Mouse (Mus musculus) myocyte (in vitro differentiated cells): ENCODE data around the gene Wdr46. TPM values are rescaled to one million over a fixed set of nuclear protein-coding genes. Genes with fewer than 3 reads are reported as not detected.

Experiments
- H3K27me3 ChIP-seq: one replicate; pipeline ENCODE4 v1.6.1; 2011; ENCODE audit not compliant: control insufficient read depth, insufficient read depth, insufficient read length
- H3K36me3 ChIP-seq: one replicate; pipeline ENCODE4 v1.6.1; 2011; ENCODE audit not compliant: control insufficient read depth, insufficient read depth
- H3K4me2 ChIP-seq: one replicate; pipeline ENCODE4 v1.6.1; 2011; ENCODE audit warnings: low read depth, control low read depth
- H3K4me3 ChIP-seq: one replicate; pipeline ENCODE4 v1.5.1; 2011; ENCODE audit warnings: mild to moderate bottlenecking, control low read depth, moderate library complexity
- H3K79me2 ChIP-seq: one replicate; pipeline ENCODE4 v1.6.1; 2011; ENCODE audit not compliant: control insufficient read depth, insufficient read depth
- H3ac ChIP-seq: one replicate; pipeline ENCODE4 v1.6.1; 2011; ENCODE audit not compliant: control insufficient read depth, insufficient read length
- CEBPB ChIP-seq: IDR thresholded peaks from 2 replicates; pipeline ENCODE4 v1.6.1; 2011; ENCODE audit warnings: mild to moderate bottlenecking, moderate library complexity; ENCODE audit not compliant: poor library complexity, insufficient read depth, severe bottlenecking
- E2F4 ChIP-seq: IDR thresholded peaks from one replicate; pipeline ENCODE4 v1.6.1; 2011; ENCODE audit warnings: mild to moderate bottlenecking, control low read depth, moderate library complexity; ENCODE audit not compliant: insufficient read depth
- MAX ChIP-seq: IDR thresholded peaks from one replicate; pipeline ENCODE4 v1.6.1; 2011; ENCODE audit warnings: low read depth, mild to moderate bottlenecking, control low read depth
- MYOD1 ChIP-seq, 3 experiments: IDR thresholded peaks; one replicate each; pipeline ENCODE4 v1.6.1; 2011; ENCODE audit warnings: control low read depth in 2 of 3, low read depth in 2 of 3, mild to moderate bottlenecking in 2 of 3, moderate library complexity in 1 of 3; ENCODE audit not compliant: insufficient read length in 2 of 3, control insufficient read depth in 1 of 3
- MYOG ChIP-seq, 3 experiments: IDR thresholded peaks; one replicate each; pipeline ENCODE4 v1.6.1; 2011; ENCODE audit warnings: control low read depth in 2 of 3, low read depth in 2 of 3, mild to moderate bottlenecking in 2 of 3; ENCODE audit not compliant: insufficient read length in 2 of 3, control insufficient read depth in 1 of 3, insufficient read depth in 1 of 3
- POLR2A ChIP-seq: IDR thresholded peaks from one replicate; pipeline ENCODE4 v1.6.1; 2011; ENCODE audit warnings: low read depth, mild to moderate bottlenecking, control low read depth, moderate library complexity; ENCODE audit not compliant: insufficient read length
- POLR2AphosphoS2 ChIP-seq: IDR thresholded peaks from one replicate; pipeline ENCODE4 v1.6.1; 2011; ENCODE audit warnings: low read depth, control low read depth; ENCODE audit not compliant: insufficient read length
- REST ChIP-seq: IDR thresholded peaks from one replicate; pipeline ENCODE4 v1.6.1; 2011; ENCODE audit warnings: mild to moderate bottlenecking, control low read depth, moderate library complexity; ENCODE audit not compliant: insufficient read depth, insufficient read length
- SRF ChIP-seq: IDR thresholded peaks from one replicate; pipeline ENCODE4 v1.6.1; 2011; ENCODE audit warnings: low read depth; ENCODE audit not compliant: control insufficient read depth, insufficient read length
- TCF12 ChIP-seq: IDR thresholded peaks from one replicate; pipeline ENCODE4 v1.6.1; 2011; ENCODE audit warnings: mild to moderate bottlenecking, control low read depth; ENCODE audit not compliant: poor library complexity, insufficient read depth, severe bottlenecking
- TCF3 ChIP-seq: IDR thresholded peaks from one replicate; pipeline ENCODE4 v1.6.1; 2011; ENCODE audit warnings: low read depth, control low read depth; ENCODE audit not compliant: insufficient read length
- USF1 ChIP-seq: IDR thresholded peaks from one replicate; pipeline ENCODE4 v1.6.1; 2011; ENCODE audit warnings: low read depth, mild to moderate bottlenecking, control low read depth, moderate library complexity
- polyA plus RNA-seq: library from polyadenylated mRNA; unstranded; fragments of >200 nt; fragmentation: generic; extraction: Trizol; gene quantifications from one replicate; pipeline ENCODE4 v1.2.1, GENCODE M21; 2012; ENCODE audit warnings: missing spikeins

Wdr46 gene
- polyA plus RNA-seq, 1 experiment, result 25.9 TPM

- Histone ChIP-seq H3K27me3 (no peaks in the 10 kb centered on the region), H3K4me2 (no peak overlapping the region), H3K36me3 (no peaks in the 10 kb centered on the region), H3K79me2 (no peaks in the 10 kb centered on the region), H3ac (no peak overlapping the region), H3K4me3 (no peak overlapping the region)
- TF ChIP-seq SRF, result no peak
Observed at GRCm38 (mm10) chr17:33962876-33963275, 22.4 kb downstream of the Wdr46 start.

DNA sequence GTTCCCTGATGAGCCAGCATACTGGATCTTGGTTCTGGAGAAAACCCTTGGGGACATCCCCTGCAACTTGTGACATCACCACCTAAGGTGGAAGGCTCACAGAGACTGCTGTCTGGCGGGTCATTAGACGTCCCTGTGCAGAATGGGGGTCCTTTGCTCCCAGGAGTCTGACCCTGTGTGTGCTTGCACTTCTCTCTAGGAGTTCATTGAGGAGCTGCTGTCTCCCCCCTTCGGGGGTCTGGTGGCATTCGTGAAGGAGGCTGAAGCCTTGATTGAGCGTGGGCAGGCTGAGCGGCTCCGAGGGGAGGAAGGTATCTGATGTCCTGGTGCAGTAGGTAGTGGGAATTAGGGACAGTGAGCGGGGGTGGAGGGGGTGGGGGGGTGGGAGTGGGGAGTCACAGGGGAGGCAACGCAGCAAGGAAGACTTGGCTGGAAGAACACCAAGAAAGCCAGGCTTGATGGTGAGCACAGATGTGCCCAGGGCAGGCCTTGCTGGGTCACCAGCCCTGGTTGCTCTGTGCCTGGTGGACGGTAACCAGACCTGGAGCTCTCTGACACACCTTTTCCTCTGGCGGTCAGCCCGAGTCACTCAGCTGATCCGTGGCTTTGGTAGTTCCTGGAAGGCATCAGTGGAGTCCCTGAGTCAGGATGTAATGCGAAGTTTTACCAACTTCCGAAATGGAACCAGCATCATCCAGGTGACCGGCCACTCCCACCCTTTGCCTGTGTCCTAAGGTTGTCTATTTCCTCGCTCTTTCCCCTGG is 24.8 kb downstream of the Wdr46 start:
- Histone ChIP-seq H3K27me3 (no peaks in the 10 kb centered on the region), H3ac (no peak overlapping the region), H3K4me3 (no peak overlapping the region), H3K36me3 (no peaks in the 10 kb centered on the region), H3K79me2 (no peaks in the 10 kb centered on the region), H3K4me2 (no peak overlapping the region)
- TF ChIP-seq TCF3 (no peak), CEBPB (no peak)

- H3K36me3 ChIP-seq, result no peaks in the 10 kb centered on the region
- no peaks in the 10 kb centered on the region for H3K27me3 ChIP-seq
- no peaks in the 10 kb centered on the region for H3K79me2 ChIP-seq
- no peak overlapping the region for H3ac ChIP-seq
- no peak overlapping the region for H3K4me3 ChIP-seq
- TF ChIP-seq POLR2AphosphoS2, result no peak
- no peak for TF ChIP-seq REST
- no peak for TF ChIP-seq CEBPB
- TF ChIP-seq MAX, result no peak
- TF ChIP-seq MYOG (IDR thresholded peaks at IDR 0.05; ENCODE audit: control insufficient read depth in 1 of 3, insufficient read depth in 1 of 3, insufficient read length in 2 of 3, low read depth in 2 of 3), result no peak
- no peak for TF ChIP-seq E2F4
- TF ChIP-seq USF1, result no peak
- TF ChIP-seq MYOD1 (IDR thresholded peaks at IDR 0.05; ENCODE audit: control insufficient read depth in 1 of 3, insufficient read length in 2 of 3, low read depth in 2 of 3), result no peak
- TF ChIP-seq SRF, result no peak
- TF ChIP-seq TCF3, result no peak
- TF ChIP-seq POLR2A, result no peak
- H3K4me2 ChIP-seq, result no peak overlapping the region
Observed at GRCm38 (mm10) chr17:33965846-33966550, 25.5 kb downstream of the Wdr46 start.

DNA sequence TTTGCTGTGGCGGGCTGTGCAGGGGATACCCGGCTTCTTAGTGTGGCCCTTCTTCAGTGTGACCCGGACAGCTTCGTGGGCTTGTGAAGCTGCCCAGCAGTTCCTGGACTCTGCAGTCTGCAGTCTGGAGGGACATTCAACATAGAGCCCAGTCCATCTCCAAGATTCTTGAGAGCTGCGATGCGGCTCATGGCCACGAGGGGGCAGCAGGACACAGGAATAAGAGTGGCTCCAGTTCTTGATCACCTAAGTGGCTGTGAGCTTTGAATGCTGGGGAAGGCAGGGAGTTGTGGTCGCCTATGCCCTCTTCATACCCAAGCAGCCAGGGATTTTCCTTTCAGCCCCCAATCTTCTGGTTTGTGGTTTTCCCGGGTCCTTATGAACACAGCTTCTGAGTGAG is 28.0 kb downstream of the Wdr46 start:
- H3K4me2 ChIP-seq, result no peak overlapping the region
- no peak for TF ChIP-seq SRF
- no peak for TF ChIP-seq MYOG (IDR thresholded peaks at IDR 0.05; ENCODE audit: control insufficient read depth in 1 of 3, insufficient read depth in 1 of 3, insufficient read length in 2 of 3, low read depth in 2 of 3)
- TF ChIP-seq REST, result no peak
- TF ChIP-seq TCF3, result no peak
- no peak for TF ChIP-seq USF1
- TF ChIP-seq MYOD1 (IDR thresholded peaks at IDR 0.05; ENCODE audit: control insufficient read depth in 1 of 3, insufficient read length in 2 of 3, low read depth in 2 of 3), result no peak
- no peak for TF ChIP-seq E2F4
- no peak for TF ChIP-seq POLR2AphosphoS2
- TF ChIP-seq POLR2A, result no peak
- TF ChIP-seq TCF12, result no peak
- no peak for TF ChIP-seq CEBPB
- no peak for TF ChIP-seq MAX
- no peaks in the 10 kb centered on the region for H3K79me2 ChIP-seq
- no peak overlapping the region for H3ac ChIP-seq
- H3K27me3 ChIP-seq, result no peaks in the 10 kb centered on the region
- H3K36me3 ChIP-seq, result no peaks in the 10 kb centered on the region
- H3K4me3 ChIP-seq, result no peak overlapping the region

DNA sequence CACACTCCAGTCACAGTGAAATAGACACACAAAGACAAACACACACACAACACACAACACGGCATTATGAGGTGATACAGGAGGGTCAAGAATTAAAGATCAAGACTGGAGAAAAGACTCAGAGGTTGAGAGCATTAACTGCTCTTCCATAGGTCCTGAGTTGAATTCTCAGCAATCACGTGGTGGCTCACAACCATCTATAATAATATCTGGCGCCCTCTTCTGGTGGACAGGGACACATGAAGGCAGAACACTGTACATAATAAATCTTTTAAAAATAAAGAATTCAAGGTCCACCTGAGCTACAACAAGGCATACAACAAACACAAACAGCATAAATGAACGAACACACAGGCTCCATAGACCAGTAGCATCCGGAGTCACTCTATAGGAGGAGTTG is 28.5 kb downstream of the Wdr46 start:
- Histone ChIP-seq H3ac (no peak overlapping the region), H3K4me2 (no peak overlapping the region), H3K27me3 (no peaks in the 10 kb centered on the region), H3K4me3 (no peak overlapping the region), H3K36me3 (no peaks in the 10 kb centered on the region), H3K79me2 (no peaks in the 10 kb centered on the region)
- TF ChIP-seq TCF12, result no peak
- no peak for TF ChIP-seq POLR2AphosphoS2
- no peak for TF ChIP-seq MYOG (IDR thresholded peaks at IDR 0.05; ENCODE audit: control insufficient read depth in 1 of 3, insufficient read depth in 1 of 3, insufficient read length in 2 of 3, low read depth in 2 of 3)
- TF ChIP-seq TCF3, result no peak
- TF ChIP-seq USF1, result peak; percentile 78
